Mouse (Mus musculus) thymus, postnatal 0 days (tissue): ENCODE results near the gene Rsph6a. TPM values are rescaled to one million over a fixed set of nuclear protein-coding genes. Genes with fewer than 3 reads are reported as not detected.
A peak's percentile ranks its signal among the peaks of the same experiment; 100 is the strongest.
"Not testable (repeated sequence)": the region's sequence is repeated elsewhere in the genome, so short reads cannot be mapped to it uniquely, and the experiment has no call there.

Source experiments
- DNase-seq: peaks from one replicate; pipeline ENCODE4 v3.0.0-alpha.2; 2015; ENCODE audit warnings: low spot score
- polyA plus RNA-seq: library from polyadenylated mRNA; unstranded; fragments of >200 nt; fragmentation: Nextera tagmentation; extraction: Ambion mirVana; gene quantifications from 2 replicates; pipeline ENCODE4 v1.2.1, GENCODE M21; 2015

The Rsph6a gene
- polyA plus RNA-seq, 1 experiment from 2014 or later, result not detected

DNA sequence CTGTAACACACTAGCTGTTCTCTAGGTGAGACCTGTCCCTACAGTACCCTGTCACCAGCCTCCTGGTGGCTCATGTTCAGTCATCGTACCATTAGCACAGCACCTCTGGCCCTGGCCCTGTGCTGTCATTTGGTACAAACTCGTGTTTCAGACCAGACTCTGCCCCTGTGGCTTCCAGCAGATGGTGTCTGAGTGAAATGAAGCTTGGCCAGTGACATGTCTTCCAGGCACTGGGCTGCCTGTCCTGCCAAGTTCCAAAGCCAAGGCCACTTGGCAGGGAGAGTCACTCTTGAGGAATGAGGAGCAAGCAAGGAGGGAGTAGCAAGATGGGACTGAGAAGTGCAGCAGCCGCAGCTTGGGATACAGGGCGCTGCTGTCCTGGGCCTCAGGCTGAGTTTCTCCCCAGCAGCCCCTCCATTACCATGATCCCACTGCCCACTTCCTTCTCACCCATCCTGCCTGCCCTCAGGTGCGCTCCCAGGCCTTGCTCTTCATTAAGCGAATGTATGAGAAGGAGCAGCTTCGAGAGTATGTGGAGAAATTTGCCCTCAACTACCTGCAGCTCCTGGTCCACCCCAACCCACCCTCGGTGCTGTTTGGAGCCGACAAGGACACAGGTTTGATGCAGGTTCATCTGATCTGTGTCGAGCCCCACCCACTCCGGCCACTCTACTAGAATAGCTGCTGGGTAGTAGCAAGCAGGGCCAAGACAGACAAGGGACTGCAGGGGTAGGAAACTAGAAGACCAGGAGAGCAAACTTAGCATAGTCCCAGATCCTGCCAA lies 8.0 kb upstream of the Rsph6a start:
- DNase-seq, result no peak

DNA sequence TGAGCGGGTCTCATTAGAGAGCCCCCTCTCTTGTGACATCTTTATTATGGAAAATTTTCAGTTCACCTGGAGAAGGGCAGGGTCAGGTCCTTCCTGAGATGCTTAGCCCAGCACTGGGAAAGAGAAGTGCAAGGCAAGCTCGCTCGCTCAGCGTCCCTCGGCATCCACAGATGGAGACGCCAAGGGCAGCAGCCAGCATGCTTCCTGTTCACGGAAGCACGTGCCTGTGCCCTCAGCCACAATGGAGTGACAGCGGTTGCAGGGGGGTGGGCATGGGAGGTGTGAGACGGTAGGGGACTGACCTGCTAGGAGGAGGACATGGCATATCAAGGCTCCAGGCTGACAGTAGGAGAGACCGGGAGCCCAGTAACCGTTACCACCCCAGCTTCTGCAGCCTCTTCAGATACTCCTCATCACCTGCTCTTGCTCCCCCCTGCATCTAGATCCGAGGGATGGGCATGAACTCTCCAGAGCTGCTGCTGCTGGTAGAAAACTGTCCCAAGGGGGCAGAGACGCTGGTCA lies 6.4 kb upstream of the Rsph6a start:
- no peak for DNase-seq

DNA sequence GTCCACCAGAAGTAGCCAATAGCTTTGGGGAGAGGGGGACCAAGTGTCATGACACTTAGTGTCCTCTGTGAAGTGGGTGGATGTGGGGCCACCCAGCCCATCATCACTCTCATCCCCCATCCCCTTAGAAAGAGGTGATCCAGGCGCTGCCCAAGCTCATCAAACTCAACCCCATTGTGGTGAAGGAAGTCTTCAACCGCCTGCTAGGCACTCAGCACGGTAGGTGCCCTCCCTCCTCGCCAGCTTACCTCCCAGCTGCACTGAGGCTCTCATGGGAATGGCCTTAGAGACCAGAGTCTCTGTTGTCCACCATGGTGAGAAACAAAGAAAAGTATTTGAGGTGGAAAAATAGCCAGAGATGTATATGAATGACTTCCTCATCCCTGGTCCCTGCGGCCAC lies 5.2 kb upstream of the Rsph6a start:
- no peak for DNase-seq

DNA sequence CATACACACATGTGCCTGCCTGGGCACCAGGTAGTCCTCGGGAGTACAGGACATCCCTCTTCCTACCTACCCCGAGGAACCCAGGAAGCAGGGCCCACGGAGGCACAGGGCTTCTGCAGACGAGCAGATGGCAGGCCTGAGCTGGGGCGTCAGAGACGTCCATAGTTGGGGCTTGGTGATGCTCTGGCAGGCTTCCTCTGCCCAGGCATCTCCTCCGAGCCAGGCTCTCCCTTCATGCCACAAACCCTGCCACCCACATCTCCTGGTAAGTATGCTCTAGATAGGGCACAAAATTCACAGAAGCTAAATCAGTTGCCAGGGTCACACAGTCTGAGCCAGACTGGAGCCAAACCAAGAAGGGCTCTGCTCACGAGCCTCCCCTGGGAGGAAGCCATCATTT lies 4.3 kb upstream of the Rsph6a start:
- no peak for DNase-seq

DNA sequence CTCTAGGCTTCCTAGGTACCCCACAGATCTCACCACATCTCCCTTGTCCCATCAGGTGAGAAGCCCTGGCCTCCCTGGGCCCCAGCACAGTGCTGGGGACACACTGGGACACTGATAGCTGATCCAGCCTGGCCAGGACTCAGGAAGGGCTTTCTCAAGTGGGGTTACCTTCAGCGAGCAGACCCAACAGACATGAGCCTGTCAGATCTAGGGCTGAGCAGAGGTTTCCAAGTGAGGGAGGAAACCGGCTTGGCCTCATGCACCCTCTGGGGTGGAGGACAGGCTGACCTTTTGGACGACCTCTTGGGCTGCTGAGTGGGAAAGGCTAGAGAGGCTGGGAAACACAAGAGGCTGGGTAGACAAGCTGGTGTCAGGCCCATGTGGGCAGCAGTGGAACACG lies 3.3 kb upstream of the Rsph6a start:
- no peak for DNase-seq

DNA sequence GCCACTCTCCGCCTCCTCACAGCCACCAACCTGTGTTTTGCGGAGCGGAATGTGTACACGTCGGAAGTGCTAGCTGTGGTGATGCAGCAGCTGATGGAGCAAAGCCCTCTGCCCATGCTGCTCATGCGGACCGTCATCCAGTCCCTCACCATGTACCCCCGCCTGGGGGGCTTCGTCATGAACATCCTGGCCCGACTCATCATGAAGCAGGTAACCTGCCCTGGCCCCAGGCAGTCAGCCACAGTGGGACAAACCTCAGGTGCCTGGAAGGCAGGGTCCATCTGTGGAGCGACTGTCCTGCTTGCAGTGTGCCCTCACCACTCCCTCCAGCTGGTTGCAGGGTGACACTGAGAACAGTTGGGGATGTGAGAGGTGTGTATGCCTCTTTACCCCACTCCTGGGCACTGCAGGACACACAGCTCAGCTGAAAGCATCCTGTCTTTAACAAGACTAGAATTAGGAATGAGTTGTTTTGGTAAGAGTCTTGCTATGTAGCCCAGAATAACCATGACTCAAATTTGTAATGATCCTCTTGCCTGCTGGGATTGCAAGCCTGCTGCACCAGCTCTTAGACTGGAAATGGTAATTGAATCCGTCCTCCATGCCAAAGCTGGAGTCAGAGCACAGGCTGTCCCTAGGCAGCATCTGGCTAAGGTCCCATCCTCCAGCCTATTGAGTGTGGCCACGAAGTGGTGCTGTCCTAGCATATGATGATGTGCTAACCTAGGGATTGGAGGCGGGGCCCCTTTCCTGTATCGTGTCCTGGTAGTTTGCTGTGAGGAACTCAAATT lies 1.9 kb upstream of the Rsph6a start:
- DNase-seq, result no peak

DNA sequence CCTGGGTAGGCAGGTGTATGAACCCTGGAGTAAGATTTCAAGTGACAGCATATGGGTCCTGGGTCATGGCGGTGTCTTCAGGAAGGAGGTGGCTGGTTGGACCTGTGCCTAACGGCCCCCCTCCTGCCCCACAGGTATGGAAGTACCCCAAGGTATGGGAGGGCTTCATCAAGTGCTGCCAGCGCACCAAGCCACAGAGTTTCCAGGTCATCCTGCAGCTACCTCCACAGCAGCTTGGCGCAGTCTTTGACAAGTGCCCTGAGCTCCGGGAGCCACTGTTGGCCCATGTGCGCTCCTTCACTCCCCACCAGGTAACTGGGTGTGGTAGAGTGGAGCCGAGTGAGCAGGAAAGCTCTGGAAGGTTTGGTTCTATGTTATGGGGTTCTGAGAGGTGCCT lies 1.4 kb upstream of the Rsph6a start:
- DNase-seq, result no peak

DNA sequence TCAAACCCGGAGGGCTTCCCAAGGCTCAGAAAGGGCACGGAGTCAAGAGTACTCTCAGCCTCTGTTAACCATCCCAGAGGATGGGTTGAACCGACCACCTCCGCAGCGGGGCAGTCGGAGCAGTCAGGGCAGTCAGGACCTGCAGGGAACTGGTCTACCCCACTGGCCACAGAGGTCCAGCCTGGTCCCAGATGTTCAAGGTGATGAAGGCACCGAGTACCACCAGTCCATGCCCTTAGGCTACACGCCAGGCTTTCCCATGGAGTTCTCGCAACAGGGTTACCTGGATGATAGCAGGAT lies 237 bp downstream of the Rsph6a start:
- DNase-seq, result no peak

DNA sequence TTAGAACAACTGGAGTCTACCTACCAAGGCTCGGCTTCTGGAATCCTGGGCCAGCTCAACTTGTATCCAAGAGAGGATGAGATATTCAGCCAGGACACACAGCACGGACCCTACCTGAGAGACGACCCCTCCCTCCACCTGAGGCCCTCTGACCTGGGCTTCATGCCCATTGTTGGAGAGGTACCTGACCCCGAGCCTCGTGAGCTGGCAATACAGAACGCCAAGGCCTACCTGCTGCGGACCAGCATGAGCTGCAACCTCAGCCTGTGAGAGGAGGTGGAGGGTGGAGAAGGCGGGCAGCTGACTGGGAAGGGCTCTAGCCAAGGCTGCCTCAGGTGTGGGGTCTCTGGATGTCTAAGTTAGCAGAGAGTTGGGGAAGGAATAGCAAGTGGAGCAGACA lies 618 bp downstream of the Rsph6a start:
- DNase-seq, result no peak

DNA sequence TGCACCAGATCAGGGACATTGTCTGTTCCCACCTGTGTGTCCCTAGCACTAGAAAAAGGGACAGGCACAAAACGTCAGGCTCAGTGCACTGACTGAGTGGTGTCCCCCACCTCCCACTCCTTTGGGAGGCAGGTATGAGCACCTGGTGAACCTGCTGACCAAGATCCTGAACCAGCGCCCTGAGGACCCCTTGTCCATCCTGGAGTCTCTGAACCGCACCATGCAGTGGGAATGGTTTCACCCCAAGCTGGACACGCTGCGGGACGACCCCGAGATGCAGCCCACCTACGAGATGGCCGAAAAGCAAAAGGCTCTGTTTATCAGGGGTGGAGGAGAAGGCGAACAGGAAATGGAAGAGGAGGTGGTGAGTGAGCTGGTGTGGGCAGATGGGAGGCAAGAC lies 2.9 kb downstream of the Rsph6a start:
- no peak for DNase-seq

DNA sequence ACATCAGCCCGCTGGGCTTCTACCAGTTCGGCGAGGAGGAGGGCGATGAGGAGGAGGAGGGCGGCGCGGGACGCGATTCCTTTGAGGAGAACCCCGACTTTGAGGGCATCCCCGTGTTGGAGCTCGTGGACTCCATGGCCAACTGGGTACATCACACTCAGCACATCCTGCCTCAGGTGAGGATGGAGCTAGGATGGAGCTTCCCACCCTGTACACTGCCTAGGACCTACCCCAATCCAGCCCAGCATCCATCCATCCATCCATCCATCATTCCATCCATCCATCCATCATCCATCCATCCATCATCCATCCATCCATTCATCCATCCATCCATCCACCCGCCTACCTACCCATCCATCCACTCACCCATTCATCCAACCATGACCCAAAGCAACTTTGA lies 11.4 kb downstream of the Rsph6a start:
- DNase-seq, result no peak

DNA sequence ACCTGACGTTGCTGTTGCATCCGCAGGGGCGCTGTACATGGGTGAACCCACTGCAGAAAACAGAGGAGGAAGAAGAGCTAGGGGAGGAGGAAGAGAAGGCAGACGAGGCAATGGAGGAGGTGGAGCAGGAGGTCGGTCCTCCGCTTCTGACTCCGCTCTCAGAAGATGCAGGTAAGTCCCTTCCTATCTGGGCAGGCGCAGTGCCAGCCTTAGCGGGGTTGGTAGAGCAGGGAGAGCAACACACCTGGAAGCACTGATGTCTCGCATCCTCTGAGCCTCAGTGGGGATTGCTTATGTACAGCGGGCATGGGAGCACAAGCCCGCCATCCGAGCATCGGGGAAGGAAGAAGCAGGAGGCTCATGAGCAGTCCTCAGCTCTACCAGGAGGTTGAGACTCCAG lies 12.6 kb downstream of the Rsph6a start:
- DNase-seq, result no peak

DNA sequence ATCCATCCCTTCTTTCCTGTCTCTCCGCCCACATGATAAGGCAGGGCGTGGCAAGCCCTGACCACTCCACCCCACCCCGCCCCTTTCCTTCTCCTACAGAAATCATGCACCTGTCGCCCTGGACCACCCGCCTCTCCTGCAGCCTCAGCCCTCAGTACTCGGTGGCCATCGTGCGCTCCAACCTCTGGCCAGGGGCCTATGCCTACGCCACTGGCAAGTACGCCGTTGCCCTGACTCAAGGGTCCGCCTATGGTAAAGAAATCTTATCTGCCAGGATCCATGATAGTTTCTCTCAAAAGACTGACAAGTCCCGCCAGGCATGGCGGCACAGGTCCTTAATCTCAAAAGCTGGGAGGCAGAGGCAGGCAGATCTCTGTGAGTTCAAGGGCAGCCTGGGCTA lies 13.4 kb downstream of the Rsph6a start:
- no peak for DNase-seq

DNA sequence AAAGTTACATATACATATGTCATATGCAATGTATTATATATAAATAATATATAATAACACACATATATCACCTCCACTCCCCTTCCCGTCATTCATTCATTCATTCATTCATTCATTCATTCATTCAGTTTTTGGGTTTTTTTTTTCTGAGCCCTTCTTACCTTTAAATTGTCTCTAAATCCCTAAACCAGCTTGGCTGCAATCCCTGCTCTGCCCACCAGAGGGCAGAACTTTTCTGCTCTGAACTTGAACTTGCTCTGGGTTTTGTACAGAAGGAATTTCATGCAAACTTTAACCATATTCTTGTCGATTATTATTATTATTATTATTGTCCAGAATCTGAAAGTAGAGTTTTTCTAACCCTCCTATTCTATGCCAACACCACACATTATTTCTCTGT lies 14.2 kb downstream of the Rsph6a start:
- peak; percentile 84 for DNase-seq

DNA sequence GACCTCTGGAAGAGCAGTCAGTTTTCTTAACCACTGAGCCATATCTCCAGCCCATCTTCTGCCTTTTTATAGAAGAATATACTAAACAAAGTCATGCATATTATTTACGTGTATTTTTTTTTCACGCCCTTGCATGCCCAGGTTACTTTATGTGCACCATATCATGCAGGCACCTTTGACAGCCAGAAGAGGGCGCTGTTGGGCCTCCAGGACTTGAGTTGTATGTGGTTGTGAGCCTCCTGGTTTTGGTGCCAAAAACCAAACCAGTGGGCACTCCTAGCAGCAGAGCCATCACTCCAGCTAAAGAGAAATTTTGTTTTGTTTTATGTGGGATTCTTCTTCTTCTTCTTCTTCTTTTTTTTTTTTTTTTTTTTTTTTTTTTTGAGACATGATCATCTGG lies 15.0 kb downstream of the Rsph6a start:
- peak; percentile 39 for DNase-seq

DNA sequence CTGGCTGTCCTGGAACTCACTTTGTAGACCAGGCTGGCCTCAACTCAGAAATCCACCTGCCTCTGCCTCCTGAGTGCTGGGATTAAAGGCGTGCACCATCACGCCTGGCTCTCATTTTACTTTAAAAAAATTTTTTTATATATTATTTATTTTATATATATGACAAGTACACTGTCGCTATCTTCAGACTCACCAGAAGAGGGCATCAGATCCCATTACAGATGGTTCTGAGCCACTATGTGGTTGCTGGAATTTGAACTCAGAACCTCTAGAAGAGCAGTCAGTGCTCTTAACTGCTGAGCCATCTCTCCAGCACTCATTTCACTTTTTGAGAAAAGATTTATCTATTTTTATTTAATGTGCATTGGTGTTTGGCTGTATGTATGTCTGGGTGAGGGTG lies 16.5 kb downstream of the Rsph6a start:
- DNase-seq, result not testable (repeated sequence)

DNA sequence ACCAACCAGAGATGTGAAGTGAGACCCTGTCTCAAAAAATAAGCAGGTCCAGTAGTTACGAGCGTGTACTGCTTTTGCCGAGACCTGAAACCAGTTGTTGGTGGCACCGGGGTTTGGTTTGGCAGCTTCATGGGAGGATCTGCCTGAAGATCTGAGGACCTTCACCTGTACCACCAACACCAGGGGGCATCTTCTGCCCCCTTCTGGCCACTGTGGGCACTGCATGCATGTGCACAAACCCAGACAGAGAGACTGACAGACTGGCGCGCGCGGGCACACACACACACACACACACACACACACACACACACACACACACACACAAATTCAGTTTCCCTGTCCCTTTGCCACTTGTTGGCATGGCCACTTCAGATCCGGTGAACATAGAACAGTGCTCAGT lies 19.0 kb downstream of the Rsph6a start:
- peak; percentile 61 for DNase-seq

DNA sequence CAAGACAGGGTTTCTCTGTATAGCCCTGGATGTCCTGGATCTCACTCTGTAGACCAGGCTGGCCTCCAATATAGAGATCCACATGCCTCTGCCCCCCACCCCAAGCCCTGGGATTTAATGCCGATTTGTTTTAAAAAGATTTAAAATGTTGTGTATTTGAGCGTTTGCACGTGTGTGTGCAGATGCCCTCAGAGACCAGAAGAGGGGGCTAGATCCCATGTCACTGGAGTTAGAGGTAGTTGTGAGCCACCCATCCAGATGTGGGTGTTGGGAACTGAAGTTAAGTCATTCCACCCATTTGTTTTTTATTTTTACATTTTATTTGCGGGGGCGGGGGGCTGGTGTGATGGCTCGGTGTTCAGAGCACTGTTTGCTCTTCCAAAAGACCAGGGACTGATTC lies 20.0 kb downstream of the Rsph6a start:
- DNase-seq, result no peak

DNA sequence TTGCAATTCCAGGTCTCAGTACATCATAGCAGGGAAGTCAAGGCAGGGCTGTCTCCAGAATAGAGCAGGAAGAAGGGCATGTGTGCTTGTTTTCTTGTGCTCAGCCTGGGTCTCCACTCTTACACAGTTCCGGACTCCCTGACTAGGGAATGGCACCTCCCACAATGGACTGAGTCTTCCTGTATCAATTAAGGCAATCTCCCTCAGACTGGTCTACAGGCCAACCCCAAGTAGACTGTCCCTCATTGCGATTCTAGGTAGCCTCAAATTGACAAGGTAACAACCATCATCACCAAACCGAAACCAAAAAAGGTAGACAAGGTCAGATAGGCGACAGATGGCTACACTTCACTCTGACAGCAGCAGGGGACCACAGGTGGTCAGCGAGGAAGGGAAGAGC lies 20.7 kb downstream of the Rsph6a start:
- DNase-seq, result no peak

DNA sequence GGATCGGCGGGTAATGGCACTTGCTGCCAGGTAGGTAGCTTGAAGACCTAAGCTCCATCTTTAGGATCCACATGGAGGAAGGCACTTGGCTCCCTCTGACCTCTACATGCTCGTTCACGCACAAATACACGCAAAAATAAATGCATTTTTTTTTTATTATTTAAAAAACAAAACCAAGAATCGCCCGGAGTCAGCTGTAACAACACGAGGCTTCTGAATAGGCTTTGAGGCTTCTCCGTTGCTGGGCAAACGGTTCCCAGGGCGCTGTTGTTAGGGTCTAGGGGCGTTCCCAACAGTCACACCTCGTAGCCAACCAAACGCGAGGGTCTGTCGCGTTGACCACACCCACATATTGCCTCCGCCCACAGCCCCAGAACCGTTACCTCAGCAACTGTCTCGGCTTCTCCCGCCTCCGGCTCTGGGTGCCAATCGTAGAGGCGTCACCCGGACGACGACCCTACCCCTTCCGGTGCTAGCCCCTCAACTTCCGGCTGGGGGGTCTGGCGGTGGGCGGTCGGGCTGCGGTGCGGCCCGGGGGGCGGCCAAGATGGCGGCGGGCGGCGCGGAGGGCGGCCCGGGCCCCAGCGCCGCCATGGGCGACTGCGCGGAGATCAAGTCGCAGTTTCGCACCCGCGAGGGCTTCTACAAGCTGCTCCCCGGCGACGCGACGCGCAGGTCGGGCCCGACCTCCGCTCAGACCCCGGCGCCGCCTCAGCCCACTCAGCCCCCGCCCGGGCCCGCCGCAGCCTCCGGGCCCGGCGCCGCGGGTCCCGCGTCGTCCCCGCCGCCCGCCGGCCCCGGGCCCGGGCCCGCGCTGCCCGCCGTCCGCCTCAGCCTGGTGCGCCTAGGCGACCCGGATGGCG lies 21.5 kb downstream of the Rsph6a start, which contains the start of gene Dmwd:
Gene Dmwd, plus strand, starts transcription at position 505 of the 863 bp plus-strand sequence.
- peak; percentile 97 for DNase-seq

DNA sequence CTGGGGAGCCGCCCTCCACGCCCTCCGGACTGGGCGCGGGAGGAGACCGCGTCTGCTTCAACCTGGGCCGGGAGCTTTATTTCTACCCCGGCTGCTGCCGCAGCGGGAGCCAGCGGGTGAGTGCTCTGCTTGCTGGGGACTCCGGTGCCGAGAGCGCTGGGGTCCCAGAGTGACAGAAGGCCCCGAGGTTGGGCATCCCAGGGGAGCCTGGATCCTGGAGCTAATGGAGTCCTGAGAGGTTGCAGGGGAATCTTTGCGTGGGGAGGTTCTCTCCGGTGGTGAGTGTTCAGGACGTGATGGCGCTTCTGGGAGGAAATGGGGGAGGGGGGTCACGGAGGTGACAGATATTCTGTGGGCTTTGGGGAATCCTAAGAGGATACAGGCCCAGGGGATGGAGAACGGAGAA lies 22.1 kb downstream of the Rsph6a start:
- DNase-seq, result no peak

DNA sequence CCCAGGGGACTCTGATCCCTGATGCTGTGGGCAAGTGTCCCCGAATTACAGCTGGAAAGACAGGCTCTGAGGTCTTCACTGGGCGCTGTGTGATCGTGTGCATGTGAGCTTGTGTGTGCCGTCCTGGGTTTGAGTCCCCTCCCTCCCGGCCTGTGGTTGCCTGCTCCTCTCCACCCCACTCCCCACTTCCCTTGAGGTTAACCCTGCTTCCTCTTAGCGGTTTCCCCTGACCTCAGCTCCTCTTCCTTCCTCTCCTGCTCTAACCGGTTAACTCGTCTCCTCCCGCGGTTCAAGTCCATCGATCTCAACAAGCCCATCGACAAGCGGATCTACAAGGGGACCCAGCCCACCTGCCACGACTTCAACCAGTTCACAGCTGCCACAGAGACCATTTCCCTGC lies 23.3 kb downstream of the Rsph6a start:
- peak; percentile 83 for DNase-seq
